Mouse (Mus musculus): ENCODE measurements around the gene Sertm1. TPM values are rescaled to one million over a fixed set of nuclear protein-coding genes. Genes with fewer than 3 reads are reported as not detected.

Sertm1 gene
- polyA plus RNA-seq (2016; fragmentation: Nextera tagmentation; extraction: Ambion mirVana) = 0.17 and 0.28 TPM in 2 replicates

DNA sequence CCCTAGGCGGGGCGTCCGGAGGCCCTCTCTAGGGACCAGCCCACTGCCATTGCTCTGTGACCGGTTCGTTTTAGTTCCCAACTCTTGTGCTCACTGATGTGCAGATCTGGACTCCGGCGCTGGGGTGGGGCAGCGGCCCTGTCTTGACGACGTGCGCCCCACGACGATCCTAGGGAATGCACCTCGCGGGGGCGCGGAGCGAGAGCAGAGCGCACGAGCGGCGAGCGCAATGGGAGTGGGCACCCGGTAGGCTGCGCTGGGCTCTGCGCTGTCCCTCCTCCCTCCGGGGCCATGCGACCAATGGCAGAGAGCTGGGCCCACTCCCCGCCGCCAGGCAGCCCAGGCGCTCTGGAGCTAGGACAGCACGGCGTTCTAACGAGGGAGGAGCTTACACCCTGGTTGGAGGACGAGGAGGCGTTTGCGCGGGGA, at the start of gene Sertm1:
Gene Sertm1, minus strand, starts transcription at position 245 of the 429 bp plus-strand sequence.
- Histone ChIP-seq H3K9ac (peak within 1 kb of the TSS; percentile 51; the same call in 1 of the 2 replicates), H3K27me3 (replicated peaks) (peaks cover 17% of the 10 kb centered on the region), H3K4me1 (peaks cover 12% of the 10 kb centered on the region; the same call in 1 of the 2 replicates), H3K4me2 (replicated peaks) (peak within 1 kb of the TSS; percentile 91), H3K4me3 (peak within 1 kb of the TSS; percentile 51), H3K27ac (no peak within 1 kb of the TSS), H3K9me3 (no peaks in the 10 kb centered on the region), H3K36me3 (no peaks in the 10 kb centered on the region)
- under 1% methylated on average over 38 of the region's 38 CpGs for WGBS
- peak; percentile 99 for ATAC-seq (ENCODE audit: low FRiP score, low read depth)

DNA sequence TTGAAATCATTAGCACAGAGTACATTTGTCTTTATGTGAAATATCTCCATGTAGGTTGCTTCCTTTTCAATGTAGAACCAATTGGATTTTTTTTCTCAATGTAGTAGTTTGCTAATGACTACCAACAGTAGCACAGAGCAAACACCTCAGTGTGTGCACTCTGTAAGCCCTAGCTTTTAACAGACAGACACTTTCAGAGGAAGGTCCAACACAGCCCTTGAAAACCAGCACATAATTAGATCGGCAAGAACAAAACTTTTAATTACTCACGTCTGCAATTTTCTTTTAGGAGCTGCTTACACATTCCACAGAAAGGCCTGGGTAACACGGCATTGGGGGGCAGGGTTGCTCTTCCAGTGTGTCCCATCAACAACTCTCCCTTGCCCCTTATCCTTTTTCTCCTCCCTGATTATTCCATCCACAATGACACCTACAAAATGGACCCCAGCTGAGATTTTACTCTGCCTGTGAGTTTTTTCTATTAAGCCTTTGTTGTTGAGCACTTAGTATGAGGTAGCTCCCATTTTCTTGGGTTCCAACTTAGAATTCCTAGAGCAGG, 49.3 kb upstream of the Sertm1 start:
- 46% methylated on average over 3 of the region's 3 CpGs for WGBS
- Histone ChIP-seq H3K4me2 (replicated peaks) (no peak overlapping the region), H3K4me1 (no peaks in the 10 kb centered on the region; the same call in 1 of the 2 replicates), H3K9ac (no peak overlapping the region), H3K27me3 (replicated peaks) (no peaks in the 10 kb centered on the region), H3K9me3 (no peaks in the 10 kb centered on the region), H3K36me3 (no peaks in the 10 kb centered on the region), H3K27ac (no peak overlapping the region), H3K4me3 (no peak overlapping the region)
- no peak for ATAC-seq (ENCODE audit: low FRiP score, low read depth)

DNA sequence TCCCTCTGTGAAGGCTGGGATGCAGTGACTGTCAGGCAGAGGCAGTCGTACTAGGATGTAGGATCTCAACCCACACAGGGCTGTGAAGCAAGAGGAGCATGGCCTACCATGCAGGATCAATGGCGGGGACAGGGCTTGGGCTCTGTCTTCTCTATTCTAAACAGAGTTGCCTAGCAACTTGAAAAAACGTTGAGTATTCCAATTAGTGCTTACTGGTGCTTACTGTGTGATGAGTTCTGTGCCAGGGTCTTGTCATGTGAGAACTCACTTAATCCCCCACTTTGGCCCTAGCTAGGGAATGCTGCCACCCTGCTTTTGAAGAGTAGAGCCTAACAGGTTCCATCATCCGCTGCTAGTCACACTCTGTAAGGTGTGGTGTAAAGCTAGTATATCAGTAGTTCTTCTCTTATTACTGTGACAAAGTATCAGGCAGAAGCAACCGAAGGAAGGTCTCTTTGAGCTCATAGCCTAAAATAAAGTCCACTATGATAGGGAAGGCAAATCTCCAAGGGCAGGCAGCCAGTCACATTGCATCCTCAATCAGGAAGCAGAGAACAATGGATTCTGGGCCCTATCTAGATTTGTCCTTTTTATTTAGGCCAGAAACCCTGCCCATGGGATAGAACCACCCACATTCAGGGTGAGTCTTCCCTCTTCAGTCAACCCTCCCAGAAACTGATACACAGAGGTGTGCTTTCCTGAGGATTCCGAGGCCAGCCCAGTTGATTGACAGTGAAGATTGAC, 27.6 kb upstream of the Sertm1 start:
- Histone ChIP-seq H3K9ac (no peak overlapping the region), H3K4me2 (replicated peaks) (no peak overlapping the region), H3K36me3 (no peaks in the 10 kb centered on the region), H3K27ac (no peak overlapping the region), H3K4me3 (no peak overlapping the region), H3K4me1 (no peaks in the 10 kb centered on the region), H3K27me3 (replicated peaks) (no peaks in the 10 kb centered on the region), H3K9me3 (no peaks in the 10 kb centered on the region)
- ATAC-seq (ENCODE audit: low FRiP score, low read depth) = no peak
- WGBS = 69% methylated on average over 6 of the region's 6 CpGs

DNA sequence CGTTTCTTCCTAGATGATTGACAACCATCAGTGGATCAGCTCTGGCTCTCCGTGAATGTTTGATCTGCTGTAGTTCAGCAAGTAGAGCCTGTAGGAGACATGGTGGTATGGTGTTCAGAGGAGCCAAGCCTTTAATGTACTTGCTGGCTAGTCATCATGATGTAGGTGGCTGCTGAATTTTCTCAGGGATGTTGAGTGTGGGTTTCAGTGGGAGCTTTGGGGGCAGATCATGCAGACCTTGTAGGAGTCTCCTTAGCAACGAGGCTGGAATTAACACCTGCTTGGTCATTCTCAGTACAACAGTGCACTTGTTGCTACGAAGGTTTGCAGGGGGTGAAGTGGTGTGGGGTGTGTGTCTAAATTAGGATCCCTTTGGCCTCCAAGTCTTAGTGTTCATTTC, 18.8 kb upstream of the Sertm1 start:
- Histone ChIP-seq H3K4me1 (no peaks in the 10 kb centered on the region), H3K4me3 (no peak overlapping the region), H3K36me3 (no peaks in the 10 kb centered on the region), H3K4me2 (replicated peaks) (no peak overlapping the region), H3K27me3 (replicated peaks) (no peaks in the 10 kb centered on the region), H3K9me3 (no peaks in the 10 kb centered on the region), H3K27ac (no peak overlapping the region), H3K9ac (no peak overlapping the region)
- no peak for ATAC-seq (ENCODE audit: low FRiP score, low read depth)
- WGBS = 77% methylated on average over 4 of the region's 4 CpGs

DNA sequence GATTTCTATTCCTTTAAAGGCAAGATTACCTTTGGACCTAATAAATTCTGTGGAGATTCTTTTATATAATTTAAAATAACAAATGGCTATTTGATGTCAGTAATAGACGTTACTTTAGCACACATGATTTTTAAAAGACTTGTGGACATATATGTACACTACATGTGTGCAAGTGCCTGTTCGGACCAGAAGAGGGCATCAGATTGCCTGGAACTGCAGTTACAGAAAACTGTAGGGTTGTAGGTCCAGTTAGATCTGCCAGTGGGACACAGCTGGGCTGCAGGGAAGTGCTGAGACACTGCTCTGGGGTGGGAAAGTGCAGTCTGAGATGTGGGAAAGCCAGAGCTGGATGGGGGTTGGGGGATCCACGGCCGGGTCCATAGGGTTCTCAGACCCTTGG, 16.9 kb upstream of the Sertm1 start:
- H3K36me3 ChIP-seq = no peaks in the 10 kb centered on the region
- H3K4me2 ChIP-seq (replicated peaks) = no peak overlapping the region
- no peak overlapping the region for H3K27ac ChIP-seq
- H3K4me3 ChIP-seq = no peak overlapping the region
- 92% methylated on average over 4 of the region's 4 CpGs for WGBS
- no peaks in the 10 kb centered on the region for H3K27me3 ChIP-seq (replicated peaks)
- H3K4me1 ChIP-seq = no peaks in the 10 kb centered on the region
- no peak for ATAC-seq (ENCODE audit: low FRiP score, low read depth)
- H3K9me3 ChIP-seq = no peaks in the 10 kb centered on the region
- no peak overlapping the region for H3K9ac ChIP-seq

DNA sequence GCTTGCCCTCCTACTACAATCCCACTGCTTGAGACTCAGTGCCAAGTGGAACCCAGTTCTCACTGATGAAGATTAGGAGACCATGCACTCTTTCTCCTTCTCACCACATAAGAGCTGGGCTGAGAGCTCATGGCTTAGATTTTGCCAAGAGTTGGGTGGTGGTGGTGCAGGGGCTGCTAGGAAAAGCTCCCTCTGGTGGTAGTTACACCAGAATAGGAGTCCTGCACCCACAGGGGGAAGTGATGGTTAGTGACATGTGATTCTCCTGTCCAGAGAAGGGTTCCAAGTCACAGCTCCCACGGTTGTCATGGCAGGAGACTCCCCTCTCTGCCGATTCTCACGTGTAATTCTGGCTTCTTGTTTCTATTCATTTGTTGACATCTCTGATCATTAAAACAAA, 4.7 kb upstream of the Sertm1 start:
- Histone ChIP-seq H3K9me3 (no peaks in the 10 kb centered on the region), H3K36me3 (no peaks in the 10 kb centered on the region), H3K4me3 (no peak overlapping the region), H3K9ac (no peak overlapping the region), H3K27ac (no peak overlapping the region), H3K27me3 (replicated peaks) (peaks cover 5% of the 10 kb centered on the region; the same call in 1 of the 2 replicates), H3K4me1 (0 out of 2 replicates have a peak, but pooled peaks cover 3% of the 10 kb centered on the region), H3K4me2 (replicated peaks) (no peak overlapping the region)
- 77% methylated on average over 3 of the region's 3 CpGs for WGBS
- no peak for ATAC-seq (ENCODE audit: low FRiP score, low read depth)

DNA sequence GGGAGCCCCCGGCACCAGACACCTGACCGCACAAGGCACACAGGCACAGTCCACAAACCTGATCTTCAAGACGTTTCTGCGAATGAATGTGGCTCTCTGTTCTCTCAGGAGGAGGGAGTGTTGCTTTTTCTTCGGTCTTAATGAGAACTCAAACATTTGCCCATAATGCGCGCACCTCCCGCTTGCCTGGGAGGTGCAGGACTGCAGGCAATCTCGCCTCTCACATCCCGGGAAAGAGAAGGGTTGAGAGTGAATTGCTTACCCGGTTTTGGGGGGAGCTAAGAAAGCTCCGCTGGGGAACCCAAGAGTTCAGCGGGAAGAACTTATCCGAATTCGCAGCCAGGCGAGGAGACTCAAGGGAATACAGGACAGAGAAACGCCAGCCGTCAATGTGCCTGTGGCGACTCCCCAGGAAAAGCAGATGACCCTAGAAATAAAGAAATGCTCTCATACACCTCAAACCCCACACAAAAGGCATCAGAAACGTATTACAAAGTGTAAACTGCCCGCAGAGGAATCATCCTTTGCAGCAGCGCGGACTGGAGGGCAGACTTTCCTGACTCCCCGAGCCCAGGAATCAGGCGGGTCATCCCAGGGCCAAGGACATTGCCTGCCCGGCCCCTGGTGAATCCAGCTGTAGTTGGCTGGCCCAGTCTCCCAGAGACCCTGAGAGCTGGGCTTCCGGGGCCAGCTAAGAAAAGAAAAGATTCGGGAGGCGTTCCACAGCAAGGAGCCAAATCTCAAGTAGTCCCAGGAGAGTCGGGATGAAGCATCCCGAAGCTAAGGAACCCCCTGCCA, 643 bp downstream of the Sertm1 start:
- Histone ChIP-seq H3K36me3 (no peaks in the 10 kb centered on the region), H3K4me1 (peaks cover 12% of the 10 kb centered on the region; the same call in 1 of the 2 replicates), H3K4me2 (replicated peaks) (peak overlapping the region; percentile 91), H3K27me3 (replicated peaks) (peaks cover 17% of the 10 kb centered on the region), H3K27ac (no peak overlapping the region), H3K9me3 (no peaks in the 10 kb centered on the region), H3K9ac (peak overlapping the region; percentile 51; the same call in 1 of the 2 replicates), H3K4me3 (peak overlapping the region; percentile 51)
- WGBS = 3% methylated on average over 31 of the region's 31 CpGs
- peak; percentile 72 for ATAC-seq (ENCODE audit: low FRiP score, low read depth)

DNA sequence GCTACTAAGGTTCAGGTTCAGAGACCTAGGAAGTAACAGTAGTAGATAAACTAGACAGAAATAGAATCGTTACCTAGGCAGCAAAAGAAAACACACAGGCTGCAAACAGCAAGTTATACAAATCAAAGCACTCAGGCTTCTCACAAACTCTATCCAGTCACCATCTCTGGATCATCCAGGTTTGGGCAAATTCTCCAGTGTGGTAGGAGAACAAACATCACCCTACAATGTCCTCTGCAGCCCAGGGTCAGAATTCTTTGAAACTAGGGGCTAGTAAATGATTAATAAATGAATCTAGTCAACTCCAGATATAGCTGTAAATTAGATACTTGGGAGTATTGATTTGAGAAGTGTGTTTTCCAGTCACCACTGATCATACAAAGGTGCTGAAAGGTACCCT, 6.8 kb downstream of the Sertm1 start:
- H3K27ac ChIP-seq = no peak overlapping the region
- no peaks in the 10 kb centered on the region; the same call in 1 of the 2 replicates for H3K27me3 ChIP-seq (replicated peaks)
- no peak for ATAC-seq (ENCODE audit: low FRiP score, low read depth)
- 92% methylated on average over 1 of the region's 1 CpGs for WGBS
- H3K4me2 ChIP-seq (replicated peaks) = no peak overlapping the region
- H3K36me3 ChIP-seq = no peaks in the 10 kb centered on the region
- H3K9me3 ChIP-seq = no peaks in the 10 kb centered on the region
- no peak overlapping the region for H3K4me3 ChIP-seq
- no peaks in the 10 kb centered on the region for H3K4me1 ChIP-seq
- no peak overlapping the region for H3K9ac ChIP-seq

DNA sequence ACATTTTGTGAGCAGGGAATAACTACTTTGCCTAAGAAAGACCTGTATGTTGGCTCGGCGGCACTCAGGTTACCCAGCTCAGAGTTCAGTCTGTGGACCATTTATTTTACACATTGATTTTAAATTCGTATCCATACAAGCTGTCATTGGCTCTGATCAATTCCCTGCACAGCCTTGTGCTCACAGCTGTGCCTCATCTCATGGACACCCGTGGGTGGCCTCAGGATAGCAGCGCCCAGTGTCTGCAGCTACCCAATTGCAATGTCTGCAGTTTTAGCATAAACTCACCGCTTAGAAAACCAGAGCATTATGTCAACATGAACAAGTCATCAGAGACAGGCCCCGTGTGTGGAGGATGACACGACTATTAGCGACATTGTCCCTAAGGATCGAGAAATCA, 17.7 kb downstream of the Sertm1 start:
- no peak overlapping the region for H3K4me3 ChIP-seq
- H3K4me2 ChIP-seq (replicated peaks) = no peak overlapping the region
- no peak overlapping the region for H3K27ac ChIP-seq
- H3K27me3 ChIP-seq (replicated peaks) = no peaks in the 10 kb centered on the region
- no peaks in the 10 kb centered on the region for H3K36me3 ChIP-seq
- WGBS = 86% methylated on average over 10 of the region's 10 CpGs
- H3K9ac ChIP-seq = no peak overlapping the region
- no peak for ATAC-seq (ENCODE audit: low FRiP score, low read depth)
- no peaks in the 10 kb centered on the region for H3K9me3 ChIP-seq
- no peaks in the 10 kb centered on the region for H3K4me1 ChIP-seq

DNA sequence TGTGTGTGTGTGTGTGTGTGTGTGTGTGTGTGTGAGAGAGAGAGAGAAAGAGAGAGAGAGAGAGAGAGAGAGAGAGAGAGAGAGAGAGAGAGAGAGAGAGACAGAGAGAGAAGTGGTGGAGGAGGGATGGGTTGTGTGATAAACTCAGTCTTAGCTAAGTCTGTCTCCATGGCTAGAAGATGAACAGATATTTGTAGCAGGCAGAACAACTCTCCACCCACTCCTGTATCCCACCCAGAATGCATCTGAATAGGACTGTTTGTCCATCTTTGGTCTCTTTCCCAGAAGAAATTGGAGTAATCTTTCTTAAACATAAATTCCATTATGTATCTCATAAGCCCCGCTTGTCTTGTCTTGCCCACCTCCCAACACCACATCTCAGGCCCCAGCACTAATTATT, 20.8 kb downstream of the Sertm1 start:
- no peaks in the 10 kb centered on the region for H3K27me3 ChIP-seq (replicated peaks)
- H3K36me3 ChIP-seq = no peaks in the 10 kb centered on the region
- no peak overlapping the region for H3K9ac ChIP-seq
- WGBS = 89% methylated on average over 1 of the region's 1 CpGs
- no peaks in the 10 kb centered on the region for H3K9me3 ChIP-seq
- no peaks in the 10 kb centered on the region for H3K4me1 ChIP-seq
- H3K27ac ChIP-seq = no peak overlapping the region
- no peak for ATAC-seq (ENCODE audit: low FRiP score, low read depth)
- no peak overlapping the region for H3K4me3 ChIP-seq
- H3K4me2 ChIP-seq (replicated peaks) = no peak overlapping the region

DNA sequence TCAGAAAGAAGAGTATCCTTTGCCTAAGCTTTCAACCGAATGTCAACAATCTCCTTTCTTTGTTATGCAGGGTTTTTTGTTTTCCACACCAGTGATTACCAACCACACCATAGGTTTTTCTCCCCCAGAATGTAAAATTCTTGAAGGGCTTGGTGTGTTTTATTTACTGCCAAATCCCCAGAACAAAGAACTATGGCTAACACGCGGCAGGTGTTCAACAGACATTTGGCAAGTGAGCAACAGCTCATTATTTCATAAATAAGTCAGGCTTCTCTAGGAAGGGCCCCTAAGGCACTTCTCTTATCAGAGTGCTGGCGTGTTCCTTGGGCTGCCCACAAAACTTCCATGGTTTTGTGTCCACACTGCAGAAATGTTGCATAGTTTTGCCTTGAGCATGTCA, 23.5 kb downstream of the Sertm1 start:
- ATAC-seq (ENCODE audit: low FRiP score, low read depth) = no peak
- Histone ChIP-seq H3K9me3 (no peaks in the 10 kb centered on the region), H3K27ac (no peak overlapping the region), H3K4me2 (replicated peaks) (no peak overlapping the region), H3K36me3 (no peaks in the 10 kb centered on the region), H3K9ac (no peak overlapping the region), H3K4me3 (no peak overlapping the region), H3K4me1 (no peaks in the 10 kb centered on the region), H3K27me3 (replicated peaks) (no peaks in the 10 kb centered on the region)
- WGBS = 62% methylated on average over 4 of the region's 4 CpGs

DNA sequence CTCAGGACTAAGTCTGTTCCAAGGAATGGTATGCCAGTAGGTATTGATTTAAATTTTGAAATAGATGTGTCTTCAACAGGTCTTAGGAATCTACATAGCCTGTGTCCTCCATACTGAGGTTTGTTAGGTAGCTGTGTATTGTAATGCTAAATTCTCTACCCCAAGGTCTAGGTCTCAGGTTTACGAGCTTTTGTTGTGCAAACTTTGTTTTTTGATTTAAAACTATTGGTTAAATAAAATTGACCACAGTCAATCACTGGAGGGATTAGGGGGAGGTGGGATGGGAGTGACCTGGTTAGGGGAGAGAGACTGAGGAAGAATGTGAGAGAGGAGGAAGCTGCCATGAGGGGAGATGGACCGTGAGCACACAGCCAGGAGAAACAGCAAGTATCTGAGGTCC, 29.2 kb downstream of the Sertm1 start:
- H3K36me3 ChIP-seq = no peaks in the 10 kb centered on the region
- H3K27ac ChIP-seq = no peak overlapping the region
- no peak overlapping the region for H3K4me2 ChIP-seq (replicated peaks)
- no peak overlapping the region for H3K9ac ChIP-seq
- 83% methylated on average over 2 of the region's 2 CpGs for WGBS
- no peak overlapping the region for H3K4me3 ChIP-seq
- no peaks in the 10 kb centered on the region for H3K27me3 ChIP-seq (replicated peaks)
- H3K4me1 ChIP-seq = no peaks in the 10 kb centered on the region
- ATAC-seq (ENCODE audit: low FRiP score, low read depth) = no peak
- H3K9me3 ChIP-seq = no peaks in the 10 kb centered on the region

Data from neural tube, embryonic 12.5 days (tissue).